Mouse (Mus musculus): ENCODE results near the gene Ccdc105.

DNA sequence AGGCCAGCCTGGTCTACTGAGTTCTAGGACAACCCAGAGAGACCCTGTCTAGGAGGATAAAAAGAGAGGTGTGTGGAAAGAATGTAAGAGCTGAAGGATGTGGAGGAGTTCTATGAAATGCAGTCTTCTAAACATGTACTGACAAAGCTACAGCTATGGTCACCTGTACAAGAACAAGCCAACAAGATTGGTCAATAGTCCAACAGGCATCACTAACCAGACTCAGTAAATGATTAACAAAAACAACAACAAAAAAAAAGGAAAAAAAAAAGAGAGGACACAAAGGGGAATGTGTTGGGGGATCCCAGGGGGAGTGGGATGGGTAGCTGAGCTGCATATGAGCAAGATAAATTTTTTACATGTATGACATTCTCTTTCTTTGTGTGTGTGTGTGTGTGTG lies 42.2 kb downstream of the Ccdc105 start:
- TF ChIP-seq POLR2A (IDR thresholded peaks at IDR 0.05; ENCODE audit: control insufficient read depth, extremely low read depth, insufficient read depth, low read length, poor library complexity) (no peak), CTCF (IDR thresholded peaks at IDR 0.05; ENCODE audit: borderline replicate concordance, control insufficient read depth, extremely low read depth, insufficient read depth, low read length, poor library complexity) (no peak)
